Mouse (Mus musculus) cerebellum, adult 9-10 months (tissue): Measurements from ENCODE around the gene Sorcs3.
A peak's percentile ranks its signal among the peaks of the same experiment; 100 is the strongest.

Experiments
- DNase-seq: peaks from one replicate; pipeline ENCODE4 v3.0.0; 2022

Sorcs3 gene

DNA sequence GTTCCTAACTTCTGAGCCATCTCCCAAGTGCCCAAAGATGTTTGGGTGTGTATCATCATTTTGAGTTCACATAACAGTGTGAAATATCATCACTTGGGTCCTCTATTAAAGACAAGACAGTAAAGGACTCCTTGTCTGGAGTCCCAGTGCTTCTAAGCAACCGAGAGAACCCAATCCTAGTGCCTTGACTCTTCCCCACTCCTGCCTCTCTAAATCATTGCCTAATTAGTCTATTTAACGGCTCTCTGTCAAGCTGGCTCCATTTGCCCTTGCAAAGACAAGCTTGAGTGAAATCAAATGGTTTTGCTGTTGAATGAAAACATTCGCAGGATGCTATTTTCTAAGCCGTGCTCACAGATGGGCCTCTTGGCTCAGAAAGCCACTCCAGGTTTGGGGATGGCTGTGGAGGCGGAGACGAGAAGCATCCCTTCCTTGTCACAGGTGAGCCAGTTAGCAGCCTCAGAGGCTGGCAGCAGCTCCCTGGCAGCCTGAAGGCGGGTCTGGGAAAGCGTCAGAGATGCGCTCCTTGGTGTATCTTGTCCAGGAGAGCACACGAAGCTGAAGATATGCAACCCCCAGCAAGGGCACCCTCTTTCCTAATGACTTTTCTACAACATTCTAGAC is 79.9 kb downstream of the Sorcs3 start:
- peak; percentile 5 for DNase-seq

DNA sequence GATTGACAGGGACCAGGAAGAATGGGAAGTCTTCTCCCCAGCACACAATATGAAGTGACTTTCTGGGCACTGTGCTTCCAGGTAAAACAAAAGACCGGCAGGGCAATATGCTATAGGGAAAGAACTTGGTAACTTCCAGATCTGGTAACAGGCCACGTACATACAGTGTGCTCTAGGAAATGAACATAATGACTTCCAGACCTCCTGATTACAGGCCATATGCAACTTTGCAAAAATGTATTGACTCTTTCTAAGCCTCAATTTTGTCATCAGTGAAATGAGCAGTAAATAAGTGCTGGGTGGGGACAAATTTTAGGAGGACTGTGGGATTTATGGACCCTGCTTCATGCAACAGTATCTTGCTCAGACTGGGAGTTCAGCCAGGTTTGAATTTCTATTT is 88.4 kb downstream of the Sorcs3 start:
- no peak for DNase-seq

DNA sequence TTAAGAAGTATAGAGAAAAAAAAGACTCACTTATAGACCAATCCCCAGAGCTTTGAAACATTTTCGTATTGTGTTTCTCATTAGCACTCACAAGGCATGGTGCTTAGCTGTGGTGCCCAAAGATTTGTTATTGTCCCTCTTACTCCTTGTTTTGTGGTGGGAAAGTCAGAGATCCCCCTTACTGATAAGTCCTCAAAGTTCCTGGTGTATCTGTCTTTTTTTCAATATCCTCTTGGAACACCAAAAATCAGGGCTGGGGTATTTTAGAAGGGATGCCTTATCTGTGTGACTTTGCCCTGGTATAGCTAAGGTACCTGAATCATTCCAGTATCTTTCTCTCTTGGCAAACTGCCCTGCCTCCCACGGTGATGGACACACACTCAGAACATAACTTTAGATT is 92.6 kb downstream of the Sorcs3 start:
- DNase-seq = no peak

DNA sequence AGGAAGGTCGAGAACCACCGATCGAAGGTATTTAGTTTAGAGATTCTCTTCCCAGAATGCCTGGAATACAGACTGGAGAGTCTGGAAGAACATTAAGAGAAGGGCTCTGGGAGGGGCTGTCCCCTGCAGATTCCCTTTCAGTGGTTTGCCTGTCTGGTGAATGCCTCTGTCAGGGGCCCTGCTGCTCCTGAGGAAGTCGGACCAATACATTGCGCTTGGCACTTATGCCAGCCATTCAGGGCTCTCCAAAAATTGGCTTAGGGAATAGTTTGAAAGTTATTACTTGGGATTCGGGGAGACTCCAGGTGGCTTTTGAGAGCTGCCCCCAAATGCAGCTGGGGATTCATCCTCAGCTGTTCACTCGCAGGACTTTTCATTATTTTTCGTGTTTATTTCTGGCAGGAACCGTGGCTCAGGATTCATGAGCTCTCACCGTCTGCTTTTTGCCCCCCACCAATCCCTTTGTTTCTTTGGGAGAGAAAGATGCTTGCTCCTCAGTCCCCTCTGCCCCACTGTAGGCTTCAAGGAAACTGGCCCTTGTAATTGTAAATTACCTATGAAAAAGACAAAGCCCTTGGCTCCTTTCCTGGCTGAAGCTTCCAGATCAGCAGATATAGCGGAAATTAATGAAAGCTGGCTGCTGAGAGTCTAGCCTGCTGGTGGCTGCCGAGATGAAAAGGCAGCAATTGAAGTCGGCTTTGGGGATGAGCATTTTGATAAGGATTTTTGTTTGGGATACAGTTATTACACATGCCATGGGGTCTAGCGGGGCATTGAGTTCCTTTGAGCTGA is 94.8 kb downstream of the Sorcs3 start:
- DNase-seq = no peak

DNA sequence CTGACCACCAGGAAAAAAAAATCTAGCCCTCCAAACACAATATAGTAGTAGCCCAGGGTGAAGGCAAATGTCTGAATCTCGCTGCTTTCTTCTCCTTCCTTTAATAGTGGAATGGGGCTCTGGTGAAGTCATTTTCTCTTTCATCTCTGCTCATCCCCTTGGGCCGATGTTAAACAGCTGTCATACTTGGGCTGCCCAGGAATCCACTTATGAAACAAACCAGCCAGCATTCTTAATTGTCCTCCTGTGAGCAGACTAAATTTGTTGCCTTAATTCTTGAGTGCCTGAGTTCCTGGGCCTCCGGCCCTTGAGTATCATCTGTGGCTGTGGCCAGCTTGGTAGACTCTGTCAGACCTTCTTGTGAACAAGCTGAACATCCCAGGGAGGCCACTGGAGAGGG is 95.5 kb downstream of the Sorcs3 start:
- DNase-seq = no peak

DNA sequence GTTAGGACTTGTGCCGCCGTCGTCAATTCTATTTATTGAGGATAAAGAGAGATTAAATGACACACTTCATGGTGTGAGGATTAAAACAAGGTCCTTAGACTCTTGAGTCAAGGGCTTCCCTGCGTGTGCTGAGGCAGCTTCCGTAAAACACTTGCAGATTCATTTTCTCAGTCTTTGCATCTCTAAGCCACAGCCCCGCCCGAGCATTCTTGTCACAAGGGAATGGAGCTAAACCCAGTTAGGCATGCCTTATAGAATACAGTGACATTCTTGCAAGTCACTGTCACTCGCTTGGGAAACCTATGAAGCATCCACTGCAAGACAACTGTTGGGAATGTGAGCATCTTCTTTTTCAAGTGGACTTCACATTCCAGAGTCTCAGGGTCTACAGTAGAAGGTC is 102.5 kb downstream of the Sorcs3 start:
- DNase-seq = no peak

DNA sequence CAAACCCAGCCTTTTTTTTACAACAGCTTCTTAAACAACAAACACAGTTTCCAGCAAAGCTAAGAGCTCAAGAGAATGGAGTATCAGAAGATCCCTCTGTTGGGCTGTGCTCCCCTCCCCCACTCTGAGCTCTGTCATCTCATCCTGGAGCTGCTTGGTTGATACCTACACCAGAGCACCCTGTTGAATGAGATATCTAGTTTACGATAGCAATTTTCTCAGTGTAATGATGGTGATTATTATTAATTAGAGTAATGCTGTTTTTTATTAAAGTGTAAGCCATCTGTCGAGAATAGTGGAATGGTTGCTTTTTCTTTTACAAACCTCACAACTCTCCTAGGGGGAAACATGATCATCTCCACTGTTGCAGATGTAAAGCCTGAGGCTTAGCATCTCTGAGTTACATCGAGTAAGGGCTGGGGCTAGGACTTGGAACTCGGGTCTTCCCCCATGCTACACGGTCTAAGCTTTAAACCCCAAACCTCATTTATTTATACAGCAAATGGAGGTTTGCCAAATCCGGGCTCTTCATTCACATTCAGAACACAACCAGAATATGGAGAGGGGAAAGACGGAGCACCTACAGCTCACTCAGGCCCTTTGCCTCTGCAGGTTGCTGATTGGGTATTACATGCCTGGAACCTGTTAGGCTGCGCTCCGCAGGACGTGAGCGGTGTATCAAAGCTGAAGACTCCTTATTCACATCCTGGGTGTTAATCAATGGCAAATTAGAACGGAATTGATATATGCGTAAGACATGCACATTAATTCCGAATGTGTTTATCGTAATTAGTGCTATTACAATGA is 103.9 kb downstream of the Sorcs3 start:
- no peak for DNase-seq

DNA sequence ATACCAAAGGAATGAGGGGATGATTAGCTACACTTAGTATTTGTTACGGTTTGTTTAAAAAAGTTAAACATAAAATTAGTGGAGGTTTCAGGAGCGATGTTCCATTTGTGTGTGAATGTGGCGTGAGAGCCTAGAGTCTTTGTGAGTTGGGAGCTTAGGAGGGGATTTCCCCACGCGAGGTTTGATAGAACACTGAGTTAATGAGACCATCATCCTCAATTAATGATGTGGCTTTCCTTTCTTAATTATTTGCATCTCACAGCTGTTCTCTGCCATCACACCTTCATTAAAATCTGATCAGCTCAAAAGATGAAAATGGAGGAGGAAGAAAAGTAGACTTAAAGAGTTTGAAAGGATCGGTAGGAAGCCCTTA is 104.5 kb downstream of the Sorcs3 start:
- DNase-seq = no peak

DNA sequence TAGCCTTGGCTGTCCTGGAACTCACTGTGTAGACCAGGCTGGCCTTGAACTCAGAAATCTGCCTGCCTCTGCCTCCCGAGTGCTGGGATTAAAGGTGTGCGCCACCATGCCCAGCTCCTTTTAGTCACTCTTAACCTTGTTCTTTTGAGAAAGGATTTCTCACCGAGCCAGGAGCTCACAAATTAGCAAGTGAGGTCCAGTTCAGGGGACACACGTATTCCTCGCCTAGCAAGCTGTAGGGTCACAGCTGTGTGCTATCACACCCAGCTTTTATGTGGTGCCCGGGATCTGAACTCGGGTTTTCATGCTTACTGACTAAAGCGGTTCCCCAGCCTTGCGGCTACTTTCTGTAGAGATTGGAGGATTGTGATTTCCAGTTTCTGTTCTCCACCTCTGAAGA is 108.0 kb downstream of the Sorcs3 start:
- no peak for DNase-seq

DNA sequence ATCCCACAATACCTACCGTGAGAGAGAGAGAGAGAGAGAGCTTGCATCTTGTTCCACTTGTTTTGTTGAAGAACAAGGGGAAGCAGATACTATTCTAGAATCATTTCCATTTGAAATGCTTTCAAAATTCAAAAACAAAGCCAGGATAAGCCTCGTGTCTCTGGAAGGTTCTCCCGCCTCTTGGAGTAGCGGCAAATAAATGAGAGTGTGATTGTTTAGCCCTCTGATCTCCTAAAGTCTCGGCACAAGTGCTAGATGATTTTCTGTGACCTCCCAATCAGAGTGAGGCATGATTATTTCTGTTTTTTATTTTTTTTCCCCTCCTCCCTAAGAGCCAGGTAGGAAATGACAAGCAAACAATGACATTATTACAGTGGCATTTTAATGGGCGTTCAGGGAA is 121.3 kb downstream of the Sorcs3 start:
- DNase-seq = no peak

DNA sequence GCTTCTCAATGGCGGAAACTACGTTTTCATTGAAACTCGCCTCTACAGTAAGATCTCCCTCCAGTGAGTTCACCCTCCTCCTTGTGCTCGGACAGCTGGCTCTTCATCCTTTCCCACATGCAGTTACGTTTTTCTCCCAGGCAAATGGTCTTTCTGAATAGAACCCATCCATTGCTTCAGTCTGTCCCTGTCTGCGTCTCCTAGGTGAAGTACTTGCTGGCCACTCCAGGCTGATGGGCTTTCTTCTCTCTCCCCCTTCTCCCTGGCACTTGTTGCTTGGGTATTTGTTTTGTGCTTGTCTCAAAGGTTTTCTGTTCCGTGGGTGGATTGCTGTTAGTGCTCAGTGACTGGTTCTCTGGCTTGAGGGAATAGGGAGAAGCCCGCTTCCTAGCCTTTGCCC is 122.3 kb downstream of the Sorcs3 start:
- DNase-seq = no peak

DNA sequence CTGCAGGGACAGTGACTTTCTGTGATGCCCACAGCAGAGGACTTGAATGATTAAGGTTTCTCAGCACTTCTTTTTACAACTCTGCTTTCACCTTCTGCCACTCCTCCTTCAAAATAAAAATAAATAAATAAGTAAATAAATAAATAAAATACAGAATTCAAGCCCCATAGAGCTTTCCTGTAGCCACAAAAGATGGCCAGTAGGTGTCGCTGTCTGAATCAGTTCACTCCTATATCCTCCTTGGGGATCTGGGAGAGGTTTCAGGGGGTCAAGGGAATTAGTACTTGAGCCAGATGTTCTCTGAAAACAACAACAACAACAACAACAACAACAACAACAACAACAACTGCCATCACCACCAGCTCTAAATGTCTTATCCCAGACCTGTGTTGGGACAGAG is 125.8 kb downstream of the Sorcs3 start:
- no peak for DNase-seq

DNA sequence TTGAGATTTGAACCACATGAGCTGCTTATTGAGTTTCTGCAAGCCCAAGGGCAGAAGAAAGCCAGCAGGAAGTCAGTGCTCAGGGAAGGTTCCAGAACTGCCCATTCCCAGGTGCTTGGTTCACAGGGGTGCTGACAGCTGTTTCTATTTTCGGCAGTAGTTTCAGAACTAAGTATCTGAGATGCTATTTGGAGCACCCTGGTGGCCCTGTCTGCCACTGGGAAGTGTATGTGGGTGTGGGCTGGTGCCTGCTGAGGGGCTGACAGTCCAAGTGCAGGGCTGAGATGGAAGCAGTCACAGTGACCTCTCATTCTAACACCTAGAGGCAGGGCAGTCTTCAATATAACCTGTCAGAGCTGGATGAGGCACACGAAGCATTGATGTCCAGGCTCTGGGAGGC is 127.3 kb downstream of the Sorcs3 start:
- no peak for DNase-seq

DNA sequence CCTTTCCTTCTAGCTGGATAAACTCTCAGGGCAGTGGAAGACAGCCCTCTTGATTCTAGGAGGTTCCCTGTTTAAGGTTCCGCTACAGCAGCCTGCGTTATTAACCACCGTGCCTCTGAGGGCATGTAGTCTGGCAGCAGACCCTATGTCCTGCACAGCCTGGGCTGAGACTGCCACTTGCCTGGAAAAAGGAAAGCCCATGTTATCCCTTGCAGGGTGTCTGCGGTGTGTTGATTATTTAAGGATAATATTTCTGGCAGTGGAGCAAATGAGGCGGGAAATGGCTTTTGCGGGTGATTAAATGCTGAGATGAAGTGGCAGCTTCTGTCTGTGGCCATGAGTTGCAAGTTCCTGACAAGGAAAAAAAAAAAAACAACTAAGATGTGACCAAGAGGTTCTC is 131.6 kb downstream of the Sorcs3 start:
- DNase-seq = no peak

DNA sequence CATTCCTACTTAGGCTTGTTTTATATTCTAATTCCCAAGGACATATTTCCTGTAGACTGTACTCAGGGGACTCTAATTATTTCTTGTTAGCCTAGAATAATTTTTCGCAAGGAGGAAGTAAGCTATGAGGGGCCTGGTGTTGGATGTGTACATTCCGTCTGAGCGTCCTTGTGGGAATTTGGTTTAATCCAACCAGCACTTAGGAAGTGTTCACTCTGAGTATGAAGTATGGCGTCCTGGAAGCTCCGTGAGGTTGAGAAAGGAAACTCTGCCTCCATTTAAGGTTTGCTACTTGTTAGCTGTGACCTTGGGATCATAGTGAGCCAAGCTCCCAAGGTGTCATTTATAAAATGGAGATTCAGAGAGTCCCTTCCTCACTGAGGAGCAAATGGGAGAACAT is 132.3 kb downstream of the Sorcs3 start:
- no peak for DNase-seq

DNA sequence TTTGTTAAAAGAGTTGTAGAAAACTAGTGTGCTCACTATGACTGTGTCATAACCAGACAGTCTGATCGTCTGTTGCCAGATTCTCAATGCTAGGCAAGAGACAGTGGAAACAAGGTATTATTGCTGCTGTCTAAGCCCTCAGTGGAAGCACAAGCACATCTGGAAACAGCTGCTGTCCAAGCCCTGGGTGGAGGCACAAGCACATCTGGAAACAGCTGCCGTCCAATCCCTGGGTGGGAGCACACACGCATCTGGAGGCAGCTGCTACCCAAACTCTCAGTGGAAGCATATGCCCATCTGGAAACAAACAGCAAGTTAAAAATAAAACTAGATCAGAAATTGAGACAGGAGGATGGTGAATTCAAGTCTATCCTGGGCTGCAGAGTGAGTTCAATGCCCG is 136.9 kb downstream of the Sorcs3 start:
- no peak for DNase-seq

DNA sequence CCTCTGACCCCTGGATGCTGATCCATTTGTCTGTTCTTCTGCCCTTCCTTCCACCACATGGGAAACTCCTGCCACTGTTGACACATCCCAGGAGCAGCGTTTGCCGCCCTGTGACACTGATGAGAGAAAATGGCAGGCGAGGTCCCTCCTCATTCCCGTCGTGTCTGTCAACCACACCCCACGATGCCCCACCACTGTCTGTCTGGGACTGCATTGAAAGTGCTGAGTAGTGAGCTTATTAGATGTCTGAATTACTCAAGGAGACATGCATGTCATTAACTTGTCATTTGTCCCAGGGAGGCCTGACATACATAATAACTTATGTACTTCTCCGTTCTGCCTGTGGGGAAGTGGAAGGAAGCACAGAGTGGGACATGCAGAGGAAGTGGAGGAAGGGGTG is 137.6 kb downstream of the Sorcs3 start:
- DNase-seq = no peak

DNA sequence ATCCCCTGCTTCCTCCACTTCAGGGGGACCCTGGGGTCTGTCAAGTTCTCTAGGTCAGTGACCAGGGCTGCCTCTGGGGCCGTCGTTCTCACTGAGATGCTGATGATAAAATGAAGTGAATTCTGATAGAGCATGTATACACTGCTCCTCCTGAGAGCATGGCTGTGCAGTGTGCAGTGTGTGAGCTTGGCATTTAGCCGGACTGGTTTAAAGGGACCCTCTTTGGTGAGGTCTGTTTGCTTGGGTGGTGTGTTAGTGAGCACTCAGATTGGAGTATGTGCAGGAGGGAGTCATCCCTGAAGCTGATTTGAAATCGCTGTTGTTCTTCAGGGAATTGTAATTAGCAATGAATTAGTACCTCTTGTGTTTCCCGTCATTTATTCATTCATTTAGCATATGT is 141.3 kb downstream of the Sorcs3 start:
- DNase-seq = no peak

DNA sequence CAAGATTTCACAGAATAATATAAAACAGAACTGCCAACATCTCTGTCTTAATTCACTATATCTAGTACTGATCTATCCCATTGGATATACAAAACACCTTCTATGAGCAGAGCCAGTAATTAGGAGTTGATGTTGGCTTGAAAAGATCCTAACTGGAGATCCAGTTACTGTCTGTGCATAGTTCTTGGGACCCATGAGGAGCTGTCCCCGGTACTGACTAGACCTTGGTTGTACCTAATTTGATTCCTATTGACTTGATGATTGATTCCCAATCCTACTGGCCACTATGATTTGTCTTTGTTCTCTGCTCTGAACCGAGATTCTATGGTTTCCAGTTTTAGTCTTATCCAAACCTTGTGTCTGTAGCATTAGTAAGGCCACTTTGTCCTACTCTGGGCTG is 151.0 kb downstream of the Sorcs3 start:
- DNase-seq = no peak

DNA sequence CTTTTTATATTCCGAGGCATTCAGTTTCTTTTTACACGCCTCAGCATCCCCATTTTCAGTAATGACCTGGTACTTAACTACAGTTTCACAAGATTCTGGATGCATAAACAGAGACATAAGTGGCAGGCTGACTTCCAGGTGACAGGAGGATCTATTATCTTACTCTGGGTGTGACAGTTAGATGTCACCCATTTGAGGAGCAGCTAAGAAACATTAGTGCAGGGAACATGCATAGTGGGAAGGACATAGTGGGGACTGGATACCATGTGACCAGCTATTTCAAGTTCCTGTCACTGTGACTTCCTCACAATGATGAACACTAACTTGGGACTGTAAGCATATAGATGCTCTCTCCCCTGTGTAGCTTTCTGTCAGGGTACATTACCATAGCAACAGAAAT is 156.3 kb downstream of the Sorcs3 start:
- no peak for DNase-seq

DNA sequence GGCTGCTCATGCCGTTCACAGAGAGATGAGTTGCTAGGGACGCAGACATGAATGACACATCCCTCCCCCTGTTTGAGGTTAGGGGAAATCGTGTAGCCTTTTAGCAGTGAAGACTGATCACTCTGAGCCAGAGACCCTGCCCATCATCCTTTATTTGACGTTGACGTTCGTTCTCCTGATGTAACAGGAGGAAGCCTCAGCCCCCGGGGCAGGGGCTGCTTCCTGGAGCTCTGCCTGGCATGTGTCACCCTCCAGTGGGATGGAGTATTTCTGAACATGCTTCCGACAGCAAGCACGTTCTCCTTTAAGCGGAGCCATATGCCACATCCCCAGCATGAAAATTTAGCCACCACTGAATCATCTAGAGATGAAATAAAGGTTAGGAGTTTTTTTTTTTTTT is 162.2 kb downstream of the Sorcs3 start:
- no peak for DNase-seq

DNA sequence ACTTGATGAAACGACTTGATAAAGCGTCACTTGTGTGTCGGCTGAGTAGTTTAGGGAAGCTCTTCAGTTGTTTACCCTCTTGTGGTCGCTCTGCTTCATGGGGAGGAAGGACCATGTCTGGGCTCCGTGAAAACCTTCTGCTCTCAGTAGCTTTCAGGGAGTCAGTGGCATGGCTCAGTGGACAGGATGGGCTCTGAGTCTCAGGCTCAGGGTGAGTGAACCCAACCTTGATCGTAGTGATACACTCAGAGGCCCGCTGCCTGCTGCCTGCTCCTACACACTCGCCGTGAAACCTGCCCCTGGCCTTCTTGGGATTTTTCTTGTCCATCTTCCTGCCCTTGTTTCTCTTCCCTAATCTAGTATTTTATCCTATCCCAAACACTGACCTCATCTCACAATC is 166.0 kb downstream of the Sorcs3 start:
- no peak for DNase-seq

DNA sequence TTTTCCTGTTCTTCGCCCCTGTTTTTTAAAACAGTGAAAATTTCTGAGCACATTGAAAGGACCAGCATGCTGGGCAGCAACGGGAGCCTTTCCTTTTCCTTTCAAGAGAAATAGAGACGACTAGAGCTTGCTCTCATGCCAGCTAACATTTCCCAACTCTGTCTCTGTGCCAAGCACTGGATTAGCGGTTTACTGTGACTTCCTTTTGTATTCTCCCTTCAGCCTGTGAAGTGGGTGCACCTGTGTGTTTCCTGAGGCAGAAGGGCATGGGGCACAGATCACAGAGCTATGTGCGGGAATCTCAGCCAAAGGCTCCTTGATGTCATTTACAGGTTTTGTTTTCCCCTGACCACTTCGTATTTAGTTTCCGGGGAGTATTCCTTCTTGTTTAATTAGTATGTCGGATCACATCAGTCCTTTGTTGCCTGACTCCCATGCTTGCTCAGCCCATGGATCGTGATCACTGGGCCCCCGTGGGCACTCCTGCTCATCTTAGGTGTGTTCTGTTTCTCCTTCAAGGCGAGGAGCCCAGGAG is 172.2 kb downstream of the Sorcs3 start:
- DNase-seq = no peak

DNA sequence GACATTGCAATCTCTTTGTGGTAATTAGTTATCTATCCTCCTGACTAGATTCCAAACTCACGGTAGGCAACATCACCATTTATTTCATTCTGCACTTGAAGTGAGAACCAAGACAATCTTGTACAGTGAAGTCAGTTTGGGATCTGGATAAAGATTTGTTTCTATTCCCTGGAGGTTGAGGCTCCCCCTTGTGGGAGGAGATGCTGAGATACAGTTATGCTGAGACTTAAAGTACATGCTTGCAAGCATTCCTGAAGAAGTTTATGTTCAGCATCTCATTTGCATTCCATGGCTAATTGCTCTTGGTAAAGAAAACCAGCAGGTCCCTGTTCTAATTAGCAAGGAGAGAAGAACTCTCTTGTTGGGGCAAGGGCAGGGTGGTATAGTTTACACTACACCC is 185.7 kb downstream of the Sorcs3 start:
- DNase-seq = no peak
